Mouse (Mus musculus): ENCODE data around the gene Lamtor5.

The Lamtor5 gene

GRCm38 (mm10) chr3:107321141-107321540 lies 42.5 kb downstream of the Lamtor5 start:
- ChIA-PET CTCF (interaction anchor here in 1 of 4 experiments (0.9 kb wide), 1 partner anchor 1524 kb away, joined by 3 read pairs; no protein-coding TSS in a partner anchor), POLR2A (interaction anchor here in 3 of 4 experiments (0.6 to 8.4 kb wide), 8 partner anchors 10 to 63 kb away, joined by 3 to 89 read pairs (median 13); partner anchors contain the start of genes Rbm15 (in 3 of the 3) and Lamtor5 (in 2 of the 3))

GRCm38 (mm10) chr3:107321776-107322175 lies 43.1 kb downstream of the Lamtor5 start:
- ChIA-PET CTCF (interaction anchor here in 1 of 4 experiments (0.9 kb wide), 1 partner anchor 1524 kb away, joined by 3 read pairs; no protein-coding TSS in a partner anchor), POLR2A (interaction anchor here in 3 of 4 experiments (0.6 to 8.4 kb wide), 7 partner anchors 11 to 63 kb away, joined by 3 to 89 read pairs (median 20); partner anchors contain the start of genes Rbm15 (in 3 of the 3) and Lamtor5 (in 1 of the 3))

- ChIA-PET CTCF (no interaction called here), POLR2A (interaction anchor here in 2 of 4 experiments (0.6 to 8.4 kb wide), 10 partner anchors 6 to 412 kb away, joined by 3 to 89 read pairs (median 6); partner anchors contain the start of gene Rbm15 (in 2 of the 2))
These were observed 47.8 kb downstream of the Lamtor5 start for GRCm38 (mm10) chr3:107326442-107326841.

GRCm38 (mm10) chr3:107330503-107331424 lies 52.1 kb downstream of the Lamtor5 start:
- ChIA-PET CTCF (no interaction called here), POLR2A (interaction anchor here in 2 of 4 experiments (1.1 to 6.2 kb wide), 6 partner anchors 8 to 25 kb away, joined by 3 to 89 read pairs (median 40); no protein-coding TSS in a partner anchor)

GRCm38 (mm10) chr3:107331746-107332126 lies 53.1 kb downstream of the Lamtor5 start:
- CTCF ChIA-PET, result no interaction called here
- POLR2A ChIA-PET, result interaction anchor here in 3 of 4 experiments (0.6 to 6.2 kb wide), 18 partner anchors 9 to 260 kb away, joined by 3 to 89 read pairs (median 21); partner anchors contain the start of genes Lamtor5 (in 1 of the 3) and Slc6a17 (in 1 of the 3)

- POLR2A ChIA-PET, result interaction anchor here in 3 of 4 experiments (0.6 to 6.2 kb wide), 74 partner anchors 9 to 1440 kb away, joined by 3 to 89 read pairs (median 4); partner anchors contain the start of genes Lamtor5 (in 3 of the 3), A630076J17Rik (in 1 of the 3), Atxn7l2 (in 1 of the 3) and Cept1 (in 1 of the 3)
- CTCF ChIA-PET, result interaction anchor here in 3 of 4 experiments (0.6 to 1.4 kb wide), 4 partner anchors 25 to 357 kb away, joined by 3 to 4 read pairs (median 4); no protein-coding TSS in a partner anchor
These were observed 53.7 kb downstream of the Lamtor5 start for GRCm38 (mm10) chr3:107332127-107332959.

- ChIA-PET CTCF (interaction anchor here in 3 of 4 experiments (0.6 to 1.4 kb wide), 4 partner anchors 25 to 356 kb away, joined by 3 to 4 read pairs (median 4); no protein-coding TSS in a partner anchor), POLR2A (interaction anchor here in 3 of 4 experiments (0.5 to 6.2 kb wide), 85 partner anchors 10 to 1882 kb away, joined by 3 to 89 read pairs (median 4); partner anchors contain the start of genes Lamtor5 (in 3 of the 3), A630076J17Rik (in 1 of the 3), Atxn7l2 (in 1 of the 3) and Cept1 (in 1 of the 3))
These were observed 54.3 kb downstream of the Lamtor5 start for GRCm38 (mm10) chr3:107332960-107333380.

Data from embryonic stem cell, embryonic (primary cell).